Mouse (Mus musculus) MEL (cell line): ENCODE data around the gene Trmu. TPM values are rescaled to one million over a fixed set of nuclear protein-coding genes. Genes with fewer than 3 reads are reported as not detected.

Experiments used
- DNase-seq: peaks from one replicate; pipeline ENCODE4 v3.0.0; 2011; ENCODE audit warnings: low read depth, low spot score
- H3K27ac ChIP-seq: 2 replicates; pipeline ENCODE4 v1.5.1; 2012; ENCODE audit warnings: low read depth, mild to moderate bottlenecking, control low read depth, low read length, moderate library complexity; ENCODE audit not compliant: control insufficient read depth
- H3K27me3 ChIP-seq, 2 experiments: fragments of 150-350 bp in 1 of 2; sonication (generic) in 1 of 2; 2 replicates each; pipeline ENCODE4 v1.6.1; 2012; ENCODE audit warnings: low read length in 2 of 2, mild to moderate bottlenecking in 2 of 2, improper control_type of control experiment in 1 of 2, moderate library complexity in 1 of 2; ENCODE audit not compliant: insufficient read depth in 2 of 2, control insufficient read depth in 1 of 2
- H3K36me3 ChIP-seq, 2 experiments: 2 replicates each; pipeline ENCODE4 v1.6.1; 2012 to 2014; ENCODE audit warnings: low read length in 2 of 2, improper control_type of control experiment in 1 of 2, inconsistent platforms in 1 of 2, mild to moderate bottlenecking in 1 of 2; ENCODE audit not compliant: insufficient read depth in 2 of 2, control insufficient read depth in 1 of 2
- H3K4me1 ChIP-seq, 2 experiments: fragments of 150-350 bp in 1 of 2; sonication (generic) in 1 of 2; 2 replicates each; pipeline ENCODE4 v1.6.1; 2012; ENCODE audit warnings: low read length in 2 of 2, improper control_type of control experiment in 1 of 2, mild to moderate bottlenecking in 1 of 2; ENCODE audit not compliant: insufficient read depth in 2 of 2, control insufficient read depth in 1 of 2
- H3K4me3 ChIP-seq, 2 experiments: fragments of 150-350 bp in 1 of 2; sonication (generic) in 1 of 2; 2 replicates each; pipeline ENCODE4 v1.5.1; 2012; ENCODE audit warnings: low read depth in 2 of 2, low read length in 2 of 2, mild to moderate bottlenecking in 2 of 2, moderate library complexity in 2 of 2, control low read depth in 1 of 2, improper control_type of control experiment in 1 of 2; ENCODE audit not compliant: control insufficient read depth in 1 of 2, insufficient read depth in 1 of 2
- H3K79me2 ChIP-seq: 2 replicates; pipeline ENCODE4 v1.6.1; 2012; ENCODE audit warnings: mild to moderate bottlenecking, low read length, moderate library complexity; ENCODE audit not compliant: control insufficient read depth, poor library complexity, insufficient read depth
- H3K9ac ChIP-seq: 2 replicates; pipeline ENCODE4 v1.6.1; 2012; ENCODE audit warnings: low read depth, mild to moderate bottlenecking, control low read depth, low read length, moderate library complexity; ENCODE audit not compliant: control insufficient read depth, poor library complexity, severe bottlenecking
- H3K9me3 ChIP-seq: fragments of 150-350 bp; sonication (generic); replicated peaks from 2 replicates; pipeline ENCODE4 v1.6.1; 2012; ENCODE audit warnings: mild to moderate bottlenecking, low read length, improper control_type of control experiment, moderate library complexity; ENCODE audit not compliant: insufficient read depth
- CHD1 ChIP-seq: IDR thresholded peaks from 2 replicates; pipeline ENCODE4 v1.6.1; 2012; ENCODE audit warnings: low read depth, mild to moderate bottlenecking, inconsistent platforms, low read length, improper control_type of control experiment
- CHD2 ChIP-seq: IDR thresholded peaks from 2 replicates; pipeline ENCODE4 v1.6.1; 2011; ENCODE audit warnings: low read length, improper control_type of control experiment
- CTCF ChIP-seq, 3 experiments: IDR thresholded peaks in 2 of 3; conservative IDR thresholded peaks in 1 of 3; 2 replicates each; pipeline ENCODE4 v1.5.1; 2011 to 2012; ENCODE audit warnings: low read length in 3 of 3, low read depth in 2 of 3, mild to moderate bottlenecking in 2 of 3, improper control_type of control experiment in 1 of 3, inconsistent platforms in 1 of 3, mixed read lengths in 1 of 3, moderate library complexity in 1 of 3; ENCODE audit not compliant: control insufficient read depth in 1 of 3, insufficient read depth in 1 of 3, poor library complexity in 1 of 3, severe bottlenecking in 1 of 3
- E2F4 ChIP-seq: IDR thresholded peaks from 2 replicates; pipeline ENCODE4 v1.6.1; 2011; ENCODE audit warnings: low read depth, low read length, improper control_type of control experiment, borderline replicate concordance
- ELF1 ChIP-seq: IDR thresholded peaks from 2 replicates; pipeline ENCODE4 v1.6.1; 2014; ENCODE audit warnings: low read depth, mild to moderate bottlenecking, inconsistent platforms, low read length, improper control_type of control experiment, moderate library complexity
- ETS1 ChIP-seq: IDR thresholded peaks from 2 replicates; pipeline ENCODE4 v1.6.1; 2012; ENCODE audit warnings: low read depth, mild to moderate bottlenecking, inconsistent platforms, low read length, improper control_type of control experiment, moderate library complexity
- GABPA ChIP-seq: IDR thresholded peaks from 2 replicates; pipeline ENCODE4 v1.6.1; 2012; ENCODE audit warnings: low read depth, mild to moderate bottlenecking, inconsistent platforms, low read length, improper control_type of control experiment, moderate library complexity
- HCFC1 ChIP-seq: IDR thresholded peaks from 2 replicates; pipeline ENCODE4 v1.6.1; 2012; ENCODE audit warnings: low read depth, mild to moderate bottlenecking, inconsistent platforms, low read length, improper control_type of control experiment, moderate library complexity
- JUND ChIP-seq: IDR thresholded peaks from 2 replicates; pipeline ENCODE4 v1.6.1; 2011; ENCODE audit warnings: low read depth, mild to moderate bottlenecking, improper control_type of control experiment, low read length
- KAT2A ChIP-seq: conservative IDR thresholded peaks from 2 replicates; pipeline ENCODE4 v1.6.1; 2012; ENCODE audit warnings: low read depth, low read length, improper control_type of control experiment, inconsistent platforms
- MAFK ChIP-seq: IDR thresholded peaks from 2 replicates; pipeline ENCODE4 v1.6.1; 2011; ENCODE audit warnings: low read depth, mild to moderate bottlenecking, low read length, improper control_type of control experiment, borderline replicate concordance
- MAX ChIP-seq: IDR thresholded peaks from 2 replicates; pipeline ENCODE4 v1.6.1; 2011; ENCODE audit warnings: low read length, improper control_type of control experiment
- MEF2A ChIP-seq: IDR thresholded peaks from 2 replicates; pipeline ENCODE4 v1.6.1; 2014; ENCODE audit warnings: low read depth, mild to moderate bottlenecking, inconsistent platforms, low read length, improper control_type of control experiment; ENCODE audit not compliant: poor library complexity, insufficient replicate concordance, severe bottlenecking; ENCODE audit errors: extremely low read depth
- MYC ChIP-seq: IDR thresholded peaks from 2 replicates; pipeline ENCODE4 v1.6.1; 2011; ENCODE audit warnings: low read depth, mild to moderate bottlenecking, low read length, improper control_type of control experiment, moderate library complexity
- NELFE ChIP-seq: IDR thresholded peaks from 2 replicates; pipeline ENCODE4 v1.6.1; 2011; ENCODE audit warnings: low read depth, low read length, improper control_type of control experiment
- NRF1 ChIP-seq: IDR thresholded peaks from 2 replicates; pipeline ENCODE4 v1.6.1; 2014; ENCODE audit warnings: low read depth, mild to moderate bottlenecking, inconsistent platforms, low read length, improper control_type of control experiment, moderate library complexity; ENCODE audit not compliant: poor library complexity, insufficient read depth, severe bottlenecking
- POLR2AphosphoS5 ChIP-seq: IDR thresholded peaks from 2 replicates; pipeline ENCODE4 v1.6.1; 2012; ENCODE audit warnings: low read depth, borderline replicate concordance, mild to moderate bottlenecking, inconsistent platforms, low read length, moderate library complexity, mixed read lengths
- RAD21 ChIP-seq: IDR thresholded peaks from 2 replicates; pipeline ENCODE4 v1.6.1; 2011; ENCODE audit warnings: mild to moderate bottlenecking, low read depth, low read length, improper control_type of control experiment
- RCOR1 ChIP-seq: IDR thresholded peaks from 2 replicates; pipeline ENCODE4 v1.6.1; 2012; ENCODE audit warnings: low read depth, mild to moderate bottlenecking, inconsistent platforms, low read length, improper control_type of control experiment
- SIN3A ChIP-seq: IDR thresholded peaks from 2 replicates; pipeline ENCODE4 v1.6.1; 2012; ENCODE audit warnings: low read length, improper control_type of control experiment, inconsistent platforms
- SMC3 ChIP-seq: IDR thresholded peaks from 2 replicates; pipeline ENCODE4 v1.6.1; 2011; ENCODE audit warnings: low read depth, low read length, improper control_type of control experiment
- USF1 ChIP-seq: IDR thresholded peaks from 2 replicates; pipeline ENCODE4 v1.6.1; 2014; ENCODE audit warnings: low read depth, mild to moderate bottlenecking, inconsistent platforms, low read length, improper control_type of control experiment, moderate library complexity
- USF2 ChIP-seq, 2 experiments: IDR thresholded peaks; 2 replicates each; pipeline ENCODE4 v1.6.1; 2011 to 2012; ENCODE audit warnings: improper control_type of control experiment in 2 of 2, low read length in 2 of 2, borderline replicate concordance in 1 of 2, inconsistent platforms in 1 of 2, low read depth in 1 of 2, mild to moderate bottlenecking in 1 of 2; ENCODE audit not compliant: insufficient read depth in 1 of 2
- ZMIZ1 ChIP-seq: IDR thresholded peaks from 2 replicates; pipeline ENCODE4 v1.6.1; 2012; ENCODE audit warnings: low read depth, mild to moderate bottlenecking, inconsistent platforms, low read length, improper control_type of control experiment, moderate library complexity
- polyA plus RNA-seq, 2 experiments: library from polyadenylated mRNA; stranded (reverse) in 1 of 2; unstranded in 1 of 2; fragments of >175 nt in 1 of 2; fragments of >200 nt in 1 of 2; gene quantifications; 2 replicates each; pipeline versions ENCODE4 v1.2.1 to v1.2.4; 2012; ENCODE audit warnings: low replicate concordance in 2 of 2, low read depth in 1 of 2; ENCODE audit not compliant: insufficient read length in 2 of 2, insufficient read depth in 1 of 2, missing spikeins in 1 of 2
- total RNA-seq: library from RNA; depleted of rRNA; stranded (reverse); fragments of 300-350 nt; gene quantifications from 2 replicates; pipeline ENCODE4 v1.2.3, GENCODE M21; 2012

Trmu gene
- total and polyA plus RNA-seq, 3 experiments, result 21.9 to 22.2 TPM; not detected in 1

GRCm38 (mm10) chr15:85921855-85922254 is 42.7 kb downstream of the Trmu start:
- H3K4me3 ChIP-seq, result no peak overlapping the region
- H3K27me3 ChIP-seq, result no peaks in the 10 kb centered on the region; a peak in 1 of 4 replicates
- H3K36me3 ChIP-seq, result no peaks in the 10 kb centered on the region
- no peaks in the 10 kb centered on the region for H3K79me2 ChIP-seq
- H3K9ac ChIP-seq, result no peak overlapping the region
- no peak for DNase-seq
- no peaks in the 10 kb centered on the region for H3K4me1 ChIP-seq
- TF ChIP-seq CHD1, result no peak
- TF ChIP-seq SMC3, result no peak
- no peak for TF ChIP-seq NRF1
- no peak for TF ChIP-seq ZMIZ1
- no peak for TF ChIP-seq HCFC1
- TF ChIP-seq ETS1, result no peak
- no peak for TF ChIP-seq E2F4
- no peak for TF ChIP-seq ELF1
- TF ChIP-seq MEF2A, result no peak
- no peak for TF ChIP-seq RAD21
- TF ChIP-seq KAT2A, result no peak
- no peak for TF ChIP-seq USF2 (IDR thresholded peaks at IDR 0.05; ENCODE audit: borderline replicate concordance in 1 of 2, insufficient read depth in 1 of 2, low read depth in 1 of 2, low read length in 2 of 2)
- no peak for TF ChIP-seq CTCF (IDR thresholded peaks at IDR 0.05 in 2 of 3, conservative IDR thresholded peaks at IDR 0.05 in 1 of 3; ENCODE audit: control insufficient read depth in 1 of 3, insufficient read depth in 1 of 3, low read depth in 2 of 3, low read length in 3 of 3, poor library complexity in 1 of 3, severe bottlenecking in 1 of 3)
- no peak for TF ChIP-seq MAX
- no peak for TF ChIP-seq RCOR1
- no peak for TF ChIP-seq SIN3A
- TF ChIP-seq JUND, result no peak
- TF ChIP-seq GABPA, result no peak
- no peak for TF ChIP-seq USF1
- TF ChIP-seq CHD2, result no peak
- H3K9me3 ChIP-seq, result no peaks in the 10 kb centered on the region
- H3K27ac ChIP-seq, result no peak overlapping the region

GRCm38 (mm10) chr15:85928161-85928560 is 49.0 kb downstream of the Trmu start:
- Histone ChIP-seq H3K9ac (no peak overlapping the region), H3K27me3 (no peaks in the 10 kb centered on the region; a peak in 1 of 4 replicates), H3K36me3 (no peaks in the 10 kb centered on the region), H3K4me3 (no peak overlapping the region), H3K4me1 (no peaks in the 10 kb centered on the region)
- no peak for DNase-seq
- TF ChIP-seq NELFE (no peak), CHD2 (no peak), MAX (no peak), MYC (no peak), MAFK (no peak), POLR2AphosphoS5 (no peak), ELF1 (no peak)
- TF ChIP-seq, all 39 proteins: peak for 0
- no peaks in the 10 kb centered on the region for H3K79me2 ChIP-seq
- H3K9me3 ChIP-seq, result no peaks in the 10 kb centered on the region
- H3K27ac ChIP-seq, result no peak overlapping the region
